Mouse (Mus musculus) frontal cortex, adult 2 months (tissue): ENCODE data around the gene 2300002M23Rik. TPM values are rescaled to one million over a fixed set of nuclear protein-coding genes. Genes with fewer than 3 reads are reported as not detected.

Experiments used
- DNase-seq, 2 experiments: peaks; one replicate each; pipeline ENCODE4 v3.0.0; 2022; ENCODE audit warnings: low spot score in 1 of 2; ENCODE audit errors: extremely low spot score in 1 of 2
- polyA plus RNA-seq: library from polyadenylated mRNA; depleted of rRNA; stranded (reverse); fragments of >200 nt; gene quantifications from 2 replicates; pipeline ENCODE4 v1.2.3, GENCODE M21; 2012; rRNA removed

2300002M23Rik gene
- polyA plus RNA-seq, 1 experiment, result not detected

DNA sequence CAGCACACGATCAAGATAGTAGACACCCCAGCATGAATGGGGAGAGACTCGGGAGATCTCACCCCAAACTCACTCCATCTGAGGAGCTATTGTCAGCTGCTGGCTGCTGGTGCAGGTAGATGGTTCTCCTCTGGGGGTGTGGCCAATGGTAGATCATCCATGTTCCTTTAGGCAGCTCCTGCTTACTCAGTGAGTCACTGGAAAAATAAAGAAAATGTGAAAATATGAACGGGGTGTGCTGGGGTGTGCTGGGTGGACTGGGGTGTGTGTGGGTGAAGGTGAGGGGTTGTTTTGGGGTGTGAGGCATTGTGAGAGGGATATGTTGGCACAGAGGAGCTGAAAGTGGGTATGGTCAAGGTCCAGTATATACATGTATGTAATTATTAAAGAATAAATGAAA is 30.1 kb downstream of the 2300002M23Rik start:
- DNase-seq, result no peak

DNA sequence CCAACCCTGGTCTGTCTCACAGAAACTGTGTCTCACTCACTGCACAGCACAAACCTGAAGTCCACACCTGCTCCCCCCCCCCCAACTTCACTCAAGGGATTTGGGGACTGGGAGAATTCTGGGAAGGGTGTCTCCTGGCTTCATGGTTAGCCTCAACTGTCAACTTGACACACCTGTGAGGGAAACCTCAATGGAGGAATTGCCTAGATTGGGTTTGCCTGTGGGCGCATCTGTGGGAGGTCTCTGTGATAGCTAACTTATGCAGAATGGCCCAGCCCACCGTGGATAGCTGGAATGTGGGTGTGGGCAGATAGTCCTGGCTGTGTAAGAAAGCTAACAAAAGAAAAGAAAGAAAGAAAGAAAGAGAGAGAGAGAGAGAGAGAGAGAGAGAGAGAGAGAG is 34.0 kb downstream of the 2300002M23Rik start, which contains the start of gene Sfta2:
Sfta2 (plus strand) TSS at position 301 of the 400 bp plus-strand sequence.
- no peak for DNase-seq

DNA sequence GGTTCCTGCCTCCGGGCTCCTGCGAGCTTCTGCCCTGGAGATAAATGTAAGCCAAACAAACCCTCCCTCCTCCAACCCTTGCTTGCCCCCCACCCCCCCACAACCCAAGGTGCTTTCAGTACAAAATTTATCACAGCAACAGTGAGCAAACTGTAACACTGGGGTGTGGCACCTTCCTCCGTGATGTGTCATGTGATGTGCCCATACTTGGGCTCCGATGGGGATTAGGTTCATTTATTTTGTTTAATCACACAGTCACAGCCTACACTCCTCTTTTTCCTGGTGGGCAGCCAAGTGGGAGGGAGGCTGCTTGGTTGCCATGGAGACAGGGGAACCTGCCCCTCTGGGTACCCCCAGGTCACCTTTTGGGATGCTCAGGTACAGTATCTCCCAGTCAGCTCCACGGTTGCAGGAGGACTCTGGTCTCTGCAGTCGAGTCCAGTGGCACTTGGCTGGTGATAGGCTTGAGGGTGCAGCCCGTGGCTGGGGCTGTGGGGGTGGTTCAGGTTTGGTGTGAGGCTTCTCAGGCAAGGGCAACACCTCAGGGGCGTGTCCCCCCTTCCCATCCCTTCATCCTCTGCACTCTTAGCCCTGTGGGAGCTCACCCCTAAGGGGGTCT is 34.6 kb downstream of the 2300002M23Rik start:
- no peak for DNase-seq

DNA sequence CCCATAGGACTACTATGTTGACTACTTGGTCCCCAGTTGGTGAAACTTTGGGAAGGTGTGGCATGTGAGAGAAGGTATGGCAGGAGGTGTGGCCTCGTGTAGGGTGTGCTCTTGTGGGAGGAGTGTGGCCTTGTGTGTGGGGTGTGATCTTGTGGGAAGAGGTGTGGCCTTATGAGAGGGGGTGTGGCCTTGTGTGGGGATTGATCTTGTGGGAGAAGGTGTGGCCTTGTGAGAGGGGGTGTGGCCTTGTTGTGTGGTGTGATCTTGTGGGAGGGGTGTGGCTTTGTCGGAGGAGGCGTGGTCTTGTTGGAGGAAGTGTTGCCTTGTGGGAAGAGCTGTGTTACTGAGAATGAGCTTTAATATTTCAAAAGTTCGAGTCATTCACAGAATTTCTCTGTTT is 49.9 kb downstream of the 2300002M23Rik start:
- no peak for DNase-seq

Other genes with a start within 250 kb of the 2300002M23Rik start
- 0.44 and 1.1 TPM in 2 replicates for gene H2-Q1, start 247.0 kb upstream of the 2300002M23Rik start, polyA plus RNA-seq
- 0.14 and 0.46 TPM in 2 replicates for gene H2-Q2, start 225.2 kb upstream of the 2300002M23Rik start, polyA plus RNA-seq
- 9.1 and 9.7 TPM in 2 replicates for gene H2-Q4, start 187.8 kb upstream of the 2300002M23Rik start, polyA plus RNA-seq
- 0.88 and 0.99 TPM in 2 replicates for gene H2-Q6, start 142.6 kb upstream of the 2300002M23Rik start, polyA plus RNA-seq
- gene H2-Q7, start 128.3 kb upstream of the 2300002M23Rik start, polyA plus RNA-seq, result 1.8 and 2.3 TPM in 2 replicates
- 0.10 and 0.11 TPM in 2 replicates for gene H2-Q10, start 97.4 kb upstream of the 2300002M23Rik start, polyA plus RNA-seq
- gene Pou5f1, start 61.4 kb upstream of the 2300002M23Rik start, polyA plus RNA-seq, result 0.10 TPM in 1 of 2 replicates, not detected in the other
- 7.2 and 7.7 TPM in 2 replicates for gene Tcf19, start 50.6 kb upstream of the 2300002M23Rik start, polyA plus RNA-seq
- gene Cchcr1, start 50.4 kb upstream of the 2300002M23Rik start, polyA plus RNA-seq, result 10.7 and 11.6 TPM in 2 replicates
- gene Psors1c2, start 34.2 kb upstream of the 2300002M23Rik start, polyA plus RNA-seq, result 0.44 and 0.65 TPM in 2 replicates
- 0.70 and 0.99 TPM in 2 replicates for gene Cdsn, start 15.3 kb upstream of the 2300002M23Rik start, polyA plus RNA-seq
- not detected in 2 replicates for gene Sfta2, start 34.1 kb downstream of the 2300002M23Rik start, polyA plus RNA-seq
- 0.06 TPM in 2 replicates for gene Gm9573, start 59.2 kb downstream of the 2300002M23Rik start, polyA plus RNA-seq
- 0.08 TPM in 1 of 2 replicates, not detected in the other for gene Mucl3, start 76.2 kb downstream of the 2300002M23Rik start, polyA plus RNA-seq
- 34.1 and 36.7 TPM in 2 replicates for gene Vars2, start 100.1 kb downstream of the 2300002M23Rik start, polyA plus RNA-seq
- 26.2 and 26.6 TPM in 2 replicates for gene Gtf2h4, start 106.3 kb downstream of the 2300002M23Rik start, polyA plus RNA-seq
- gene Ddr1, start 137.2 kb downstream of the 2300002M23Rik start, polyA plus RNA-seq, result 46.6 and 46.8 TPM in 2 replicates